Mouse (Mus musculus) neural tube, embryonic 14.5 days (tissue): Measurements from ENCODE around the gene Rfwd3. TPM values are rescaled to one million over a fixed set of nuclear protein-coding genes. Genes with fewer than 3 reads are reported as not detected.
A peak's percentile ranks its signal among the peaks of the same experiment; 100 is the strongest.

ENCODE experiments used
- ATAC-seq: fragments of 200-750 bp; cut with Nextera tagmentation; 2 replicates; pipeline ENCODE4 v1.8.0; 2017; ENCODE audit warnings: low read depth, mild to moderate bottlenecking, moderate TSS enrichment, moderate library complexity
- H3K27ac ChIP-seq: fragments of 300-500 bp; sonication (generic); 2 replicates; pipeline ENCODE4 v1.5.1; 2014; ENCODE audit warnings: low read depth, mild to moderate bottlenecking, control low read depth, low read length, moderate library complexity, mixed read lengths
- H3K27me3 ChIP-seq: fragments of 300-500 bp; sonication (generic); 2 replicates; pipeline ENCODE4 v1.6.1; 2014; ENCODE audit warnings: low read length; ENCODE audit not compliant: control insufficient read depth, insufficient read depth
- H3K36me3 ChIP-seq: fragments of 300-500 bp; sonication (generic); 2 replicates; pipeline ENCODE4 v1.6.1; 2014; ENCODE audit warnings: low read length, mixed read lengths; ENCODE audit not compliant: control insufficient read depth, insufficient read depth
- H3K4me1 ChIP-seq: fragments of 300-500 bp; sonication (generic); 2 replicates; pipeline ENCODE4 v1.6.1; 2014; ENCODE audit warnings: low read length; ENCODE audit not compliant: control insufficient read depth, insufficient read depth
- H3K4me2 ChIP-seq: fragments of 300-500 bp; sonication (generic); 2 replicates; pipeline ENCODE4 v1.6.1; 2014; ENCODE audit warnings: mild to moderate bottlenecking, low read depth, low read length, control low read depth
- H3K4me3 ChIP-seq: fragments of 300-500 bp; sonication (generic); 2 replicates; pipeline ENCODE4 v1.5.1; 2014; ENCODE audit warnings: low read depth, low read length, control low read depth, mixed read lengths
- H3K9ac ChIP-seq: fragments of 300-500 bp; sonication (generic); replicated peaks from 2 replicates; pipeline ENCODE4 v1.6.1; 2014; ENCODE audit warnings: low read depth, mild to moderate bottlenecking, control low read depth, low read length, mixed read lengths
- H3K9me3 ChIP-seq: fragments of 300-500 bp; sonication (generic); 2 replicates; pipeline ENCODE4 v1.6.1; 2016; ENCODE audit warnings: low read length; ENCODE audit not compliant: control insufficient read depth
- WGBS: fragments of 180-500 bp; shearing (Covaris S2); extraction: QIAGEN DNeasy Blood & Tissue Kit; methylation state at CpG from one replicate; pipeline ENCODE4 v1.1.7; 2014; 5-methylcytosine and 5-hydroxymethylcytosine counted together
- polyA plus RNA-seq: library from polyadenylated mRNA; unstranded; fragments of >200 nt; fragmentation: Nextera tagmentation; extraction: Ambion mirVana; gene quantifications from 2 replicates; pipeline ENCODE4 v1.2.1, GENCODE M21; 2014

Rfwd3 gene
- polyA plus RNA-seq: 19.2 and 25.4 TPM in 2 replicates

GRCm38 (mm10) chr8:111299821-111300568, at the start of gene Rfwd3:
Gene Rfwd3, minus strand, starts transcription at chr8:111300222.
- Histone ChIP-seq H3K27ac (peak within 1 kb of the TSS; percentile 48; the same call in 1 of the 2 replicates), H3K4me3 (peak within 1 kb of the TSS; percentile 90), H3K4me1 (peaks cover 2% of the 10 kb centered on the region; the same call in 1 of the 2 replicates), H3K27me3 (no peaks in the 10 kb centered on the region), H3K9me3 (no peaks in the 10 kb centered on the region), H3K9ac (peak within 1 kb of the TSS; percentile 72), H3K4me2 (peak within 1 kb of the TSS; percentile 80), H3K36me3 (no peaks in the 10 kb centered on the region)
- peak; percentile 100 for ATAC-seq
- under 1% methylated on average over 65 of the region's 67 CpGs for WGBS

- no peaks in the 10 kb centered on the region for H3K4me1 ChIP-seq
- H3K27ac ChIP-seq: no peak overlapping the region
- H3K4me2 ChIP-seq: no peak overlapping the region
- ATAC-seq: no peak
- WGBS: 13% methylated on average over 5 of the region's 5 CpGs
- no peaks in the 10 kb centered on the region for H3K27me3 ChIP-seq
- no peak overlapping the region for H3K9ac ChIP-seq
- no peaks in the 10 kb centered on the region for H3K36me3 ChIP-seq
- H3K4me3 ChIP-seq: no peak overlapping the region
- H3K9me3 ChIP-seq: no peaks in the 10 kb centered on the region
Observed at GRCm38 (mm10) chr8:111343225-111343624, 43.2 kb upstream of the Rfwd3 start.

- Histone ChIP-seq H3K27ac (no peak overlapping the region), H3K27me3 (no peaks in the 10 kb centered on the region), H3K4me1 (0 out of 2 replicates have a peak, but pooled peaks cover 5% of the 10 kb centered on the region), H3K9ac (no peak overlapping the region), H3K9me3 (no peaks in the 10 kb centered on the region), H3K36me3 (no peaks in the 10 kb centered on the region), H3K4me2 (no peak overlapping the region), H3K4me3 (no peak overlapping the region)
- no peak for ATAC-seq
- 89% methylated on average over 3 of the region's 3 CpGs for WGBS
Observed at GRCm38 (mm10) chr8:111340186-111340585, 40.2 kb upstream of the Rfwd3 start.

- WGBS: 53% methylated on average over 12 of the region's 12 CpGs
- Histone ChIP-seq H3K4me3 (peak overlapping the region; percentile 24; the same call in 1 of the 2 replicates), H3K27ac (no peak overlapping the region), H3K36me3 (no peaks in the 10 kb centered on the region), H3K4me1 (0 out of 2 replicates have a peak, but pooled peaks cover 5% of the 10 kb centered on the region), H3K27me3 (no peaks in the 10 kb centered on the region), H3K4me2 (peak overlapping the region; percentile 59; the same call in 1 of the 2 replicates), H3K9me3 (no peaks in the 10 kb centered on the region), H3K9ac (no peak overlapping the region)
- no peak for ATAC-seq
Observed at GRCm38 (mm10) chr8:111338370-111339208, 38.6 kb upstream of the Rfwd3 start.

GRCm38 (mm10) chr8:111337890-111338347, 37.9 kb upstream of the Rfwd3 start, which contains the start of gene Mlkl:
Gene Mlkl, minus strand, starts transcription at chr8:111338177.
- Histone ChIP-seq H3K9ac (no peak within 1 kb of the TSS), H3K27me3 (no peaks in the 10 kb centered on the region), H3K27ac (no peak within 1 kb of the TSS), H3K4me3 (peak within 1 kb of the TSS; percentile 24), H3K9me3 (no peaks in the 10 kb centered on the region), H3K36me3 (no peaks in the 10 kb centered on the region), H3K4me2 (peak within 1 kb of the TSS; percentile 59), H3K4me1 (0 out of 2 replicates have a peak, but pooled peaks cover 5% of the 10 kb centered on the region)
- ATAC-seq: no peak
- WGBS: 1% methylated on average over 29 of the region's 29 CpGs

GRCm38 (mm10) chr8:111337311-111337889, 37.4 kb upstream of the Rfwd3 start:
- H3K9ac ChIP-seq: no peak overlapping the region
- peak overlapping the region; percentile 59 for H3K4me2 ChIP-seq
- no peak overlapping the region for H3K27ac ChIP-seq
- H3K9me3 ChIP-seq: no peaks in the 10 kb centered on the region
- 32% methylated on average over 17 of the region's 17 CpGs for WGBS
- H3K27me3 ChIP-seq: no peaks in the 10 kb centered on the region
- ATAC-seq: no peak
- H3K4me3 ChIP-seq: peak overlapping the region; percentile 24
- H3K4me1 ChIP-seq: 0 out of 2 replicates have a peak, but pooled peaks cover 5% of the 10 kb centered on the region
- no peaks in the 10 kb centered on the region for H3K36me3 ChIP-seq

- 84% methylated on average over 4 of the region's 4 CpGs for WGBS
- no peaks in the 10 kb centered on the region for H3K36me3 ChIP-seq
- no peak overlapping the region for H3K4me2 ChIP-seq
- H3K4me1 ChIP-seq: 0 out of 2 replicates have a peak, but pooled peaks cover 5% of the 10 kb centered on the region
- no peak overlapping the region for H3K9ac ChIP-seq
- no peak overlapping the region for H3K4me3 ChIP-seq
- no peak for ATAC-seq
- no peak overlapping the region for H3K27ac ChIP-seq
- H3K9me3 ChIP-seq: no peaks in the 10 kb centered on the region
- no peaks in the 10 kb centered on the region for H3K27me3 ChIP-seq
Observed at GRCm38 (mm10) chr8:111336692-111337091, 36.7 kb upstream of the Rfwd3 start.

GRCm38 (mm10) chr8:111325222-111325790, 25.3 kb upstream of the Rfwd3 start:
- no peak for ATAC-seq
- 88% methylated on average over 6 of the region's 6 CpGs for WGBS
- no peak overlapping the region for H3K9ac ChIP-seq
- no peaks in the 10 kb centered on the region for H3K9me3 ChIP-seq
- H3K36me3 ChIP-seq: no peaks in the 10 kb centered on the region
- H3K4me3 ChIP-seq: no peak overlapping the region
- no peaks in the 10 kb centered on the region for H3K27me3 ChIP-seq
- H3K27ac ChIP-seq: no peak overlapping the region
- no peaks in the 10 kb centered on the region for H3K4me1 ChIP-seq
- no peak overlapping the region for H3K4me2 ChIP-seq
